Mouse (Mus musculus) ES-Bruce4 (cell line): ENCODE data around the gene Hspbap1. TPM values are rescaled to one million over a fixed set of nuclear protein-coding genes. Genes with fewer than 3 reads are reported as not detected.

Experiments
- H3K27ac ChIP-seq: 2 replicates; pipeline ENCODE4 v1.5.1; 2012; ENCODE audit warnings: low read length, inconsistent platforms; ENCODE audit not compliant: insufficient read depth
- H3K27me3 ChIP-seq: 2 replicates; pipeline ENCODE4 v1.6.1; 2012; ENCODE audit warnings: mild to moderate bottlenecking, low read length, inconsistent platforms; ENCODE audit not compliant: control insufficient read depth, poor library complexity, insufficient read depth, severe bottlenecking
- H3K36me3 ChIP-seq: 2 replicates; pipeline ENCODE4 v1.6.1; 2012; ENCODE audit warnings: inconsistent platforms, mild to moderate bottlenecking, low read length, moderate library complexity; ENCODE audit not compliant: control insufficient read depth, poor library complexity, insufficient read depth, severe bottlenecking
- H3K4me1 ChIP-seq: one replicate; pipeline ENCODE4 v1.8.1; 2011; ENCODE audit warnings: low read length; ENCODE audit not compliant: control insufficient read depth, insufficient read depth
- H3K4me3 ChIP-seq: 2 replicates; pipeline ENCODE4 v1.5.1; 2011; ENCODE audit warnings: low read depth, mild to moderate bottlenecking, low read length
- H3K9ac ChIP-seq: 2 replicates; pipeline ENCODE4 v1.6.1; 2012; ENCODE audit warnings: low read depth, mild to moderate bottlenecking, inconsistent platforms; ENCODE audit not compliant: poor library complexity, severe bottlenecking
- H3K9me3 ChIP-seq: replicated peaks from 2 replicates; pipeline ENCODE4 v1.6.1; 2012; ENCODE audit warnings: mild to moderate bottlenecking, low read length, inconsistent platforms; ENCODE audit not compliant: control insufficient read depth, poor library complexity, insufficient read depth, severe bottlenecking
- CTCF ChIP-seq: IDR thresholded peaks from one replicate; pipeline ENCODE4 v1.8.1; 2011; ENCODE audit warnings: low read depth, low read length
- EP300 ChIP-seq: IDR thresholded peaks from 2 replicates; pipeline ENCODE4 v1.6.1; 2011; ENCODE audit warnings: low read depth, low read length; ENCODE audit not compliant: insufficient read depth
- POLR2A ChIP-seq: IDR thresholded peaks from one replicate; pipeline ENCODE4 v1.8.1; 2011; ENCODE audit warnings: low read length; ENCODE audit not compliant: insufficient read depth
- polyA plus RNA-seq: library from polyadenylated mRNA; stranded (reverse); fragments of >200 nt; gene quantifications from 2 replicates; pipeline ENCODE4 v1.2.4, GENCODE M21; 2011; ENCODE audit warnings: low read depth; ENCODE audit not compliant: missing spikeins, insufficient read depth, insufficient read length

Hspbap1 gene
- polyA plus RNA-seq, 1 experiment, result 72.5 TPM

DNA sequence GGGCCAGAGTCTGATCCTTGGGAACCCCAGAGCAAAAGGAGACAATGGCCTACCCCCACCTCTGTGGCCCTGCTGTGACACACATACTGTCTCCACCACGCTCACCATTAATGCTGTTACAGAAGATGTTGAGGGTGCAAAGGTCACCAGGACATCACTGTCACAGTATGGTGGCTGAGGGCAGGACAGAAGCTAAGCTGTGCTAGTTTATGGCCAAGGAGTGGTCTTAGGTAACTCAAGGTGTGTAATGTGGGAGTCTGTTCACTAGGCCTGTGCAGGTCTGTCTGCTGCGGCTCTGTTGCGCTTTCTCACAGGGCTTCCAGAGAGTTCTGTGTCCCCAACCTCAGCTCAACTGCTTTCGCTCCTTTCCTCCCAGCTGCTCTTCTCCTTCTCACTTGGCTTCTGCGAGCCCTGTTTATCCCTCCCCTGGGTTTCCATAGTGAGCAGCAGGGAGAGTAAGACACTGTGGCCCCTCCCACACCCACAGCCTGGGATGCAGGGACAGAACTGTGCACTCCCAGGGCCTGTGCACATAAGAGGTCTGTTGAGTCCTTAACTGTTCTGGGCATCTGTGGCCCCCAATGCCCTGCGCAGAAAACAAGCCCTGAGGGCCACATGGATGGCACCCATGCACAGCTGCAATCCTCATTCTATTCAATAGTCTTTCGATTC is 31.9 kb upstream of the Hspbap1 start:
- peaks cover 4% of the 10 kb centered on the region for H3K4me1 ChIP-seq
- no peak overlapping the region for H3K27ac ChIP-seq
- no peaks in the 10 kb centered on the region for H3K9me3 ChIP-seq
- no peak overlapping the region for H3K9ac ChIP-seq
- no peak overlapping the region for H3K4me3 ChIP-seq
- no peaks in the 10 kb centered on the region for H3K27me3 ChIP-seq
- no peaks in the 10 kb centered on the region for H3K36me3 ChIP-seq
- TF ChIP-seq CTCF (no peak), POLR2A (no peak), EP300 (no peak)

DNA sequence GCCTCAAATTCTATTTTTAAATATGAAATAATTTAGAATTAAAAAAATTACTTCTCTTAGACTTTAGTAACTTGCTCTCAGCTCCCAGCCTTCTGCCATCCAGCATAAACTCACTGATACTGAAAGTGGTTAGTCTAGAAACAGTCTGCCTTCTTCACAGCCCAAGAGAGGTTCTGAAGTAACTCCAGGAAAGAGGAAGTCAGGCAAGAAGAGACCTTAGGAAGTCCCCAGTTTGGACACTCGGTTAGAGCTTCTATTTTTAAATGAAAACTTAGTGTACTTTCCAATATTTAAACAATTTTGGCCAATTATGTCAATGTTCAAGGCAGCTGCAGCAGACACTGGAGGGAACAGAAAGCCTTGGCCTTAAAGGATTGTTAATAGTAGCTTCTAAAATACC is 30.6 kb upstream of the Hspbap1 start:
- H3K27me3 ChIP-seq, result no peaks in the 10 kb centered on the region
- H3K4me1 ChIP-seq, result peaks cover 4% of the 10 kb centered on the region
- H3K27ac ChIP-seq, result no peak overlapping the region
- H3K9me3 ChIP-seq, result no peaks in the 10 kb centered on the region
- TF ChIP-seq EP300, result no peak
- no peak for TF ChIP-seq CTCF
- TF ChIP-seq POLR2A, result no peak
- H3K36me3 ChIP-seq, result no peaks in the 10 kb centered on the region
- H3K9ac ChIP-seq, result no peak overlapping the region
- H3K4me3 ChIP-seq, result no peak overlapping the region

DNA sequence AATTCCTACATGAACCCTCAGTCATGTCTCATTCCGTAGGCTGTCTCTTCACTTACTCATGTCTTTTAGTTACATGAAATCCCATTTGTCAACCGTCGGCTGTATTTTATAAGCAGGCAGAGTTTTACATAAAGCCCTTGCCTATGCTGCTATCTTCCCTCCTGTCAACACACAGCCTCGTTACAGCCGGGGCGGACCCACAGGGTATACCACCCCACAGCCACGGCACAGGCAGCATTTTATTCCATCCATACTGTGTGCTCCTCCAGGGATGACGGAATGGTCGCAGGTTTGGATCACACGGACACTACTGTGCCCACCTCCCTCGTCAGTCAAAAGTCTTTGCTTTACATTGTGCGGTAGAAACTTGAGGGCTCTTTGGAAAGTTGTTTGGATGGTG is 29.8 kb upstream of the Hspbap1 start:
- TF ChIP-seq CTCF, result no peak
- TF ChIP-seq POLR2A, result no peak
- TF ChIP-seq EP300, result no peak
- Histone ChIP-seq H3K9me3 (no peaks in the 10 kb centered on the region), H3K4me1 (peaks cover 4% of the 10 kb centered on the region), H3K27me3 (no peaks in the 10 kb centered on the region), H3K27ac (no peak overlapping the region), H3K9ac (no peak overlapping the region), H3K4me3 (no peak overlapping the region), H3K36me3 (no peaks in the 10 kb centered on the region)

DNA sequence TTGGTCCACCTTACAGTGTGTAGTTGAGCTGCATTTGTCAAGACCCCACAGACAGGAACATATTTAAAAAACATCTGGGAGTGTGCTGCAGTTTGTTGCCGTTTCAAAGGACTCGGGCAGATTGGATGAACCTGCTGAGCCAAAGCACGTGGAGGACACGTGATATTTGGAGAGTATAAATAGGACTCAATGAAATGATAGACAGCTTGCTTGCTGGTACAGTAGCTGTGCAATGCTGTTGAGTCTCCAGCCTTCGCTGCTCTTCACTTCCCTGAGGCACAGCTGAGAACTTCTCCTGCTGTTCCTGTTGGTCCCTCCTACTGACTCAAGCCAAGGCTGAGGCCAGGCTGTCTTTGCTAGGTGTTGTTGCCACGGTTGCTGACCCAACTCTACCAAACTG is 29.2 kb upstream of the Hspbap1 start:
- H3K9me3 ChIP-seq, result no peaks in the 10 kb centered on the region
- H3K4me3 ChIP-seq, result no peak overlapping the region
- no peaks in the 10 kb centered on the region for H3K36me3 ChIP-seq
- peaks cover 4% of the 10 kb centered on the region for H3K4me1 ChIP-seq
- TF ChIP-seq CTCF (no peak), EP300 (no peak), POLR2A (no peak)
- no peak overlapping the region for H3K27ac ChIP-seq
- H3K9ac ChIP-seq, result no peak overlapping the region
- H3K27me3 ChIP-seq, result no peaks in the 10 kb centered on the region

DNA sequence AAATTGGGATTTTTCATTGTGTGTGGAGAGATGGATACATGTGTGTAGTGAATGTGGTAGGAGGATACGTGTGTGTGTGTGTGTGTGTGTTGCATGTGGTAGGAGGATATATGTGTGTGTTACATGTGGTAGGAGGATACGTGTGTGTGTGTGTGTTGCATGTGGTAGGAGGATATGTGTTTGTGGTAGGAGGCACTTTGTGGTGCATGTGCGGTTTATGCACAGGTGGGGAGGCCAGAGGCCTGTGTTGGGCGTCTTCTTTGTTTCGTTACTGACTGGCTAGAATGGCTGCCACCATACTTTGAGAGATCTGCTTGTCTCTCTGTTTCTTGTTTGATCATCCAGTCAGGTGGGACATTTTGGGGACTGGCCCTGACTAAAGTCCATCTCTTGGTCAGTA is 28.6 kb upstream of the Hspbap1 start:
- Histone ChIP-seq H3K4me3 (no peak overlapping the region), H3K36me3 (no peaks in the 10 kb centered on the region), H3K9me3 (no peaks in the 10 kb centered on the region), H3K27ac (no peak overlapping the region), H3K4me1 (peaks cover 4% of the 10 kb centered on the region), H3K27me3 (no peaks in the 10 kb centered on the region), H3K9ac (no peak overlapping the region)
- TF ChIP-seq POLR2A (no peak), EP300 (no peak), CTCF (no peak)

DNA sequence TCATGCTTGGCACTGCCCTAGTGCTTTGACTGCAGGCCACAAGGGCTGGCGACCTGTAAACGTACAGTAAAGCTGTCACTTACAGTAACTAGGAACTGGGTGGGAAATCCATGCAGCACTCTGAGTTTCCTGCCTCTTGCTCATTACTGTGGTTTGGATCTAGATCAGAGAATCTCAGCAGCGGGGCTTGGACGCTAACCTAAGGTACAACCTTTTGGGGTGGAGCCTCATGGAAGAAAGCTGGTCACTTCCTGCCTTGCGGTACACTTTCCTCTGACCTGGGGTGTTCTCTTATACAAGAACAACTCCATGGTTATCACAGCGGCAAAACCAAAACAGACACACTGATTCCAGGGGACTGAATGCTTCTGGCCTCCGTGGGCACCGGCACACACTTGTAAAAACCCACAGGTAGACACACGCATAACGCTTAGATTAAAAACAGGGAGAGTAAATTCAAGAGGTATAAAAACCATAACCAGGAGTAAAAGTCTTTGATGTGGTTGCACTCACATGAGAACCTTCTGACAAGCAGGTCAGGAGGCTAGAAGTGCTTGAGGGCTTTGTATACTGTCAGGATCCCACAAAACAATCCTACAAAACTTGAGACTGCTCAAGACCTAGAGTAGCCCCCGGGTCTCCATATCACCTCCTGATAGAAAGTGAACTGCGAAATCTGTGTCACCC is 27.8 kb upstream of the Hspbap1 start:
- Histone ChIP-seq H3K27ac (no peak overlapping the region), H3K4me1 (peaks cover 4% of the 10 kb centered on the region), H3K36me3 (no peaks in the 10 kb centered on the region), H3K27me3 (no peaks in the 10 kb centered on the region), H3K9ac (no peak overlapping the region), H3K9me3 (no peaks in the 10 kb centered on the region), H3K4me3 (no peak overlapping the region)
- no peak for TF ChIP-seq POLR2A
- TF ChIP-seq EP300, result no peak
- TF ChIP-seq CTCF, result no peak
